Mouse (Mus musculus): ENCODE results near the gene Rpl27a.

Gene Rpl27a

DNA sequence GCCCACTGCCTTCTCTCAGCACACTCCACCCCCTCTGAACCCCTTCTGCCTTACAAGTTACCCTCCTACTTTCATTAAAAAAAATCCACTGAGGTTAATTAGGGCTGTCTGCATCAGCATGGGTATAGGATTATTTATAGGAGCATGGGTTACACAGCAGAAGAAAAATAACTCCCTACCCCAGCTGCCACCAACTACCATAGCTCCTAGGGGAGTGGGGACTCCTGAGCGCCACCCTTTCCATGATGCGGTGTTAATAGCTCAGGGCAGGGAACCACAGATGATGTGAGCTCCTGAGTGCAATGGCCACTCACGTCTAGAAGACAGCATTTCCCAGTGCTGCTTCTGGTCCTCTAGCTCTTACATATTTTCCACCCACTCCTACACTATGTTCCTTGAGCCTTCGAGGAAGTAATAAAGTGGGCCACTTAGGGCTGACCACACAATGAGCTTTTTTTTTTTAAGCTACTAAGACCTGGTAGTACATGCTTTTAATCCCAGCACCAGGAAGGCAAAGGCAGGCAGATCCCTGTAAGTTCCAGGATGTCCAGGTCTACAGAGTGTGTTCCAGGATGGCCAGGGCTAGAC is 44.9 kb downstream of the Rpl27a start:
- no peak for DNase-seq (ENCODE audit: low spot score)

DNA sequence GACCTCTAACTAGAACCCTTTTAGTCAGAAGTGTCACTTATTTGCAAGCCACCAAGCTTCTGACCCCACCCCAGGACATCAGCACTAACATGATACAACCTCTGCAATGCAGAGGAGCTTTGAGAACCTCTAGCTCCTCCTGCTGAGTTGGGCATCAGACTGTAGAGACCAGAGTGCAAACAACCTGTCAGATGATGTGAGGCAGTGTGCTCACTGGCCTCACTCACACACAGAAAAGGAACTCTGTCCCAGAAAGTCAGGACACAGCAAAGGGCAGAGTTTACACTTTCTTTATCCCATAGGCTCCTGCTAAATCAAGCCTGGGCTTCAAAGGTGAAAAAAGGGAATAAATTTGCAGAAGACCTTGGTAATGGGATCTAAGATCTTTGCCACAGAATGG is 47.4 kb downstream of the Rpl27a start:
- DNase-seq (ENCODE audit: low spot score) = no peak

DNA sequence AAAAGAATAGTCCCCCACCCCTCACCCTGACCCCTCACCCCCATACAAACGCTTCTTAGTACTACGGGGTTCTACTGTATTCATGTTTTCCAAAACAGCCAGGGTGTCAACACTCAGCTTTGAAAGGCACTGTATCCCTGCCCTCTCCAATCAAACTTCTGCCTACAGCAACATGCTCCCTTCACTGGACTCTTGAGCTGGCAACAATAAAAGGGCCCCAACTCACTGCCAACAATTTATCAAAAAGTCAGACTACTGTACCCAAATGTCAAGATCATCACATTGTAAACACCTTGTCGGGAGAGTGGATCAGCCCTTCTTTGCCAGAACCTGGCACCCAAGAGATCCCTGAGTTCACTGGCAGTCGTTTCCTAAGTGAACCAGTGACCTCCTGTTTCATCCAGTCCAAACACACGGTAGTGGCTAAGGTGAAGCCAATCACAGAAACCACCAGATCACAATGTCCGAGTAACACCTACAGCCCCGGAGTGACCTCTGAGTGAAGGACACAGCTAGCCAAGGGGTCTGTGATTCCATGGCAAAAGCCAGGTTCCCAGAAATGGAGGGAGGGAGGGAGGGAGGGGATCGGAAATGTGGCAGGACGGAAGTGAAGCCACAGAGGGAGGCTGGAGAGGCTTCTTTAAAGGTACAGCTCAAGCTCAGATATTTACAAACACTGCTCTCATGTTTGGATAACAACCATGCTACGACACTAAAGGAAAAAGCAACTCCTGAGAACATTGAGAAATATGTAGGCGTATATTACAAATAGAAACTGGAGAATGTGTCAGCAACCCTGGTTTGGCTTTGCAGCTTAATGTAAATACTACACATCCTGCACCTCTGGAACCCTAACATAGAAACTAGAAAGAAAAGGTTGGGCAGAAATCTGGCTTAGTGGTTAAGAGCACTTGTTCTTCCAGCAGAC is 48.2 kb downstream of the Rpl27a start:
- no peak for DNase-seq (ENCODE audit: low spot score)

DNA sequence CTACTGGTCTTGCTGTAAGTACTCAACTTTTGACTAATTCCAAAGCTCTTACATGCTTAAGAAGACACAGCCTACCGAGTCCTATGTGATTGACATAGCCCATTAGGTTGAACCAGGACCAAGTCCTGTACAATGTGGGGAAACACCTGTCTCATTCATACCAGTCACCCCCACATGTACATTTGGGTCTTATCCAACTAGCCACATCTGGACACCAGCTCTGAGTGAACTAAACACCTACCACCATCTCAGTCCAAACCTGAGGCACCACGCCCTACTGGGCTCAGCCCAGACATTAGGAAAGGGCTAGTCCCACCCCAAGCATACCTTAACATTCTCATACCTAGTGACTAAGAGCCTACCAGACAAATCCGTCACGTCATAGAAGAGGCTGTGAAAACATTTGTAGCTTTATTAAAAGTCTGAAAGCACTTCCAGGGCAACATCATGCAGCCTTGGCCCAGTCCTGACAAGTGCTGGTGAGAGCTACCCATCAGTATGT is 49.5 kb downstream of the Rpl27a start:
- no peak for DNase-seq (ENCODE audit: low spot score)
